Mouse (Mus musculus): ENCODE measurements around the gene Mpp3.

DNA sequence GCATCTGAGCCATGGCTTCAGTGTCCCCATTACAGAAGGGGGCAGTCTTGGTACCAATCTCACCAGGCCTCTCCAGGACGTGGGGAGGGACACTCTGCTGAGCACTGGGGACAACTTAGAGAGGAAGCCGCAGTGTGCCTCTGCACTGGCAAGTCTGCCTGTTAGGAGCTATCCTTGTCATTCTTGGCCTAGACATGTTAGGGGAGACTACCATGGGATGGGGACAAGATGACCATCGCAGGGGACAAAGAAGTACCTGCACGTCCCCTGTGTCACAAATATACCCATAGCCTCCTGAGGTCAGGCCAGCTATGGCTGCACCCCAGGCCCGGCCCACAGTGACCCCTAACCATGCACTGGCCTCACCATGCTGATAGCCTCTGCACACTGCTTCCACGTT lies 15.1 kb upstream of the Mpp3 start:
- TF ChIP-seq GATA1 (IDR thresholded peaks at IDR 0.05; ENCODE audit: low read length) (no peak), TAL1 (IDR thresholded peaks at IDR 0.05; ENCODE audit: low read length) (no peak)

Measured in erythroblast, embryonic 14.5 days (primary cell).